Comparison of ENCODE assay signal across 8 mouse cellular contexts in the genomic region with DNA sequence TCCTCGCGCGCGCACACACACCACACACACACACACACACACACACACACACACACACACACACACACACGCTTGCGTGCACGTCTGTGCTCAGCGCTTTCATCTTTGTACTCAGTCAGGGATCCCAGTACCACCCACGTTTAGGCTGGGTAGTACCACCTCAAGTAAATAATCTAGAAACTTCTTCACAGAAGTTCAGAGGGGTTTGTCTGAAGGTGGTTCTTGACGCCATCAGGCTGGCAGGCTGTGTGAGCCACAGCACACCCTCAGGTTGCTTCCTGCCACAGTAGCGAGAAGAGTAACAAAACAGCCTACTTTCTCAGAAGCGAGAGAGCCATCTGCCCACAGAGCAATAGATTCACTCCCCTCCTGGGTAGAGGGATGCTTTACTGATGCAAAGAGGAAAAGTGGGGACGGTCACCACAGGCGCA.
A peak's percentile ranks its signal among the peaks of the same experiment; 100 is the strongest.
DNase-seq lines count a peak whose midpoint lies in the region; ATAC-seq and TF ChIP-seq lines count a peak whose summit lies in the region.

No protein-coding gene starts in this region.

- 0 out of 2 replicates have a peak, but pooled peaks have one; percentile 4 for ATAC-seq in limb, embryonic 12.5 days (ENCODE audit: insufficient number of reproducible peaks, insufficient read depth, low FRiP score, low TSS enrichment, low read depth)
- peak; percentile 17; the same call in 1 of the 2 replicates for ATAC-seq in stomach, embryonic 15.5 days (ENCODE audit: insufficient read depth, low FRiP score, low read depth)

- H3K4me3 ChIP-seq in embryonic fibroblast, embryonic 13.5 days (ENCODE audit: insufficient read depth, low read length), result no peak overlapping the region
- H3K4me3 ChIP-seq in limb, embryonic 12.5 days (replicated peaks), result peak overlapping the region; percentile 8
- peak overlapping the region; percentile 27 for H3K4me3 ChIP-seq in stomach, embryonic 15.5 days (replicated peaks)

- 17% methylated on average over 14 of the region's 14 CpGs for WGBS in limb, embryonic 12.5 days
- 17% methylated on average over 12 of the region's 14 CpGs for WGBS in stomach, embryonic 15.5 days

- peak overlapping the region; percentile 31 for H3K9ac ChIP-seq in limb, embryonic 12.5 days (replicated peaks)
- H3K9ac ChIP-seq in stomach, embryonic 15.5 days, result no peak overlapping the region

- peaks cover 5% of the 10 kb centered on the region; the same call in 1 of the 2 replicates for H3K4me1 ChIP-seq in embryonic fibroblast, embryonic 13.5 days (ENCODE audit: control insufficient read depth, insufficient read depth, low read length)
- H3K4me1 ChIP-seq in limb, embryonic 12.5 days (replicated peaks), result peaks cover 28% of the 10 kb centered on the region
- H3K4me1 ChIP-seq in stomach, embryonic 15.5 days, result peaks cover 28% of the 10 kb centered on the region

- H3K9me3 ChIP-seq in limb, embryonic 12.5 days, result no peaks in the 10 kb centered on the region
- no peaks in the 10 kb centered on the region for H3K9me3 ChIP-seq in stomach, embryonic 15.5 days

- peak; percentile 32 to 38 for DNase-seq in left cerebral cortex, postnatal 36 days (ENCODE audit: low spot score in 2 of 2)
- no peak for DNase-seq in left cerebral cortex, adult 9 months (ENCODE audit: low spot score in 2 of 2)
- DNase-seq in cerebellum, adult 11-12 months, result no peak
- no peak for DNase-seq in retina, postnatal 1 day
- DNase-seq in kidney, adult 9 months, result no peak

- no peaks in the 10 kb centered on the region for H3K27me3 ChIP-seq in limb, embryonic 12.5 days
- no peaks in the 10 kb centered on the region for H3K27me3 ChIP-seq in stomach, embryonic 15.5 days (replicated peaks)

- no peaks in the 10 kb centered on the region for H3K36me3 ChIP-seq in limb, embryonic 12.5 days
- H3K36me3 ChIP-seq in stomach, embryonic 15.5 days, result no peaks in the 10 kb centered on the region

- TF ChIP-seq POLR2A in embryonic fibroblast, embryonic 13.5 days (IDR thresholded peaks at IDR 0.05; ENCODE audit: low read depth, low read length), result no peak

- peak overlapping the region; percentile 88 for H3K27ac ChIP-seq in embryonic fibroblast, embryonic 13.5 days (ENCODE audit: insufficient read depth, low read length)
- peak overlapping the region; percentile 97 for H3K27ac ChIP-seq in limb, embryonic 12.5 days
- H3K27ac ChIP-seq in stomach, embryonic 15.5 days, result peak overlapping the region; percentile 94

- intact Hi-C loops in left cerebral cortex, postnatal 36 days (cut with DNase I), result no loop called here

- no peak for TF ChIP-seq CTCF in embryonic fibroblast, embryonic 13.5 days (IDR thresholded peaks at IDR 0.05; ENCODE audit: borderline replicate concordance, insufficient read depth, low read length)

- H3K4me2 ChIP-seq in limb, embryonic 12.5 days, result peak overlapping the region; percentile 53
- peak overlapping the region; percentile 54 for H3K4me2 ChIP-seq in stomach, embryonic 15.5 days

Comparison
In these comparisons a context has a peak if more than half of its experiments do, and no peak if none do; other contexts are left out.
1. DNase-seq: peak in left cerebral cortex, postnatal 36 days (2 of 2); none in left cerebral cortex, adult 9 months (0 of 2), cerebellum, adult 11-12 months (single experiment), retina, postnatal 1 day (single experiment) and kidney, adult 9 months (single experiment).
2. Peak in every context shown above with its lines, with median percentiles within 50 percentile points of each other: H3K27ac ChIP-seq.